ENCODE assay signal across 18 mouse cellular contexts in the genomic region with DNA sequence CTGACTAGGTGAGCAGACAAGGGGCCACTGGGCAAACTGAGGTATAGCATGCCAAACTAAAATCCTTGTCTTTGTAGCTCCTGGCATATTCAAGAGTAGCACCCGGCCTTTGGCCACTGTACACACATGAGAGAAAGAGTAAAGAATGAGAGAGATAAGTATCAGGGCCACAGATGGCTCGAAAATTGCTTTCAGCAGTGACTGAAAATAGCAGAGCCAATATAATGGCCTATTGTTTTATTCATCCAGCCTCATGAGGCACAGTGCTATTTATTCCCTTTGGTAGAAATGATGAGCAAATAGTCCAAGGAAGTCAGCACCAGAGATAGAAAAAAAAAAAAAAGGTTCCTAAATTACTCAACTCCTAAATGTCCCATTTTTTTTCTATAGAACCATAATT. TPM values are rescaled to one million over a fixed set of nuclear protein-coding genes. Genes with fewer than 3 reads are reported as not detected.
DNase-seq lines count a peak whose midpoint lies in the region; TF ChIP-seq lines count a peak whose summit lies in the region.
"Had no signal": no experiment of that assay in that cellular context is flagged by ENCODE, and none has a peak within 500 bp of the region (broad histone marks: within the 10 kb centered on the region; RNA-seq: fewer than 3 reads in every experiment).

No protein-coding gene starts in this region.

- TF ChIP-seq CTCF in olfactory bulb, adult 2 months (IDR thresholded peaks at IDR 0.05; ENCODE audit: insufficient read depth, low read depth, low read length) = no peak

- no peak for TF ChIP-seq POLR2A in olfactory bulb, adult 2 months (IDR thresholded peaks at IDR 0.05; ENCODE audit: insufficient read depth, low read depth, low read length)

- peak; percentile 4 for DNase-seq in layer of hippocampus, adult 11-12 months (ENCODE audit: low spot score)
- DNase-seq in layer of hippocampus, postnatal 10 days (ENCODE audit: low spot score in 2 of 2) = no peak
- peak; percentile 1 for DNase-seq in retina, postnatal 1 day
- DNase-seq in retina, embryonic 14.5 days (ENCODE audit: low spot score) = no peak
- no peak for DNase-seq in heart, adult 8-10 months (ENCODE audit: low spot score)
- DNase-seq: adrenal gland, adult 8-10 months; adrenal gland, postnatal 36 days; cerebellum, adult 11-12 months; cerebellum, adult 9-10 months; cerebellum, postnatal 25 days; gastrocnemius, postnatal 36 days; heart, adult 11 months; heart, postnatal 14 days had no signal

- peak overlapping the region; percentile 51; the same call in 1 of the 2 replicates for H3K27ac ChIP-seq in olfactory bulb, adult 2 months (ENCODE audit: insufficient read depth, low read depth, low read length)
- H3K27ac ChIP-seq: embryonic facial prominence, embryonic 13.5 days; forebrain, embryonic 13.5 days; heart, embryonic 15.5 days; hindbrain, embryonic 15.5 days had no signal

- peaks cover 3% of the 10 kb centered on the region; the same call in 1 of the 2 replicates for H3K4me1 ChIP-seq in olfactory bulb, adult 2 months (ENCODE audit: control insufficient read depth, insufficient read depth, low read length)
- H3K4me1 ChIP-seq: embryonic facial prominence, embryonic 13.5 days; hindbrain, embryonic 15.5 days had no signal

- WGBS in olfactory bulb, adult 2 months = 27% methylated on average over 2 of the region's 2 CpGs

- no peak overlapping the region for H3K4me3 ChIP-seq in olfactory bulb, adult 2 months (ENCODE audit: insufficient read depth, low read depth, low read length)
- H3K4me3 ChIP-seq: embryonic facial prominence, embryonic 13.5 days; forebrain, embryonic 13.5 days; heart, embryonic 15.5 days; hindbrain, embryonic 15.5 days had no signal

RNA-seq across cellular contexts. Expression of a gene that starts 28.5 kb away (rescaled TPM):
- total RNA-seq in layer of hippocampus, postnatal 10 days (2021) = 10 to 100 TPM; 16.3 to 16.4 TPM
- polyA plus RNA-seq in olfactory bulb, adult 2 months (2012; ENCODE audit: insufficient read depth, insufficient read length, low replicate concordance, missing spikeins) = not detected in 2 replicates
- total RNA-seq in heart, adult 8-10 months (2022) = 10 to 100 TPM; 11.6 to 17.1 (median 13.6) TPM

RNA-seq across cellular contexts. Expression of a gene that starts 57.4 kb away (rescaled TPM):
- 100 to 1,000 TPM; 190 to 210 TPM for total RNA-seq in layer of hippocampus, postnatal 10 days (2021)
- polyA plus RNA-seq in olfactory bulb, adult 2 months (2012; ENCODE audit: insufficient read depth, insufficient read length, low replicate concordance, missing spikeins) = 758 TPM in 1 of 2 replicates, not detected in the other
- 10 to 100 TPM; 16.3 to 20.2 (median 17.9) TPM for total RNA-seq in heart, adult 8-10 months (2022)

Comparison
In these comparisons a context has a peak if more than half of its experiments do, and no peak if none do; other contexts are left out.
1. DNase-seq: peak in layer of hippocampus, adult 11-12 months (single experiment) and retina, postnatal 1 day (single experiment); none in layer of hippocampus, postnatal 10 days (0 of 2), retina, embryonic 14.5 days (single experiment) and heart, adult 8-10 months (single experiment).
2. RNA of a gene that starts 57.4 kb away (total RNA-seq): 190 to 210 TPM in layer of hippocampus, postnatal 10 days; 16.3 to 20.2 TPM in heart, adult 8-10 months; every median in the first group is over 4 times any median in the second.